Mouse (Mus musculus): ENCODE measurements around the gene Stat5b. TPM values are rescaled to one million over a fixed set of nuclear protein-coding genes. Genes with fewer than 3 reads are reported as not detected.
"Not testable (repeated sequence)": the region's sequence is repeated elsewhere in the genome, so short reads cannot be mapped to it uniquely, and the experiment has no call there.

The Stat5b gene
- total RNA-seq, 1 experiment from 2014 or later = 75.5 TPM

GRCm38 (mm10) chr11:100821605-100822220 is 28.8 kb downstream of the Stat5b start:
- ATAC-seq (replicated peaks; ENCODE audit: insufficient number of reproducible peaks, low FRiP score, low TSS enrichment, poor library complexity, severe bottlenecking) = no peak

GRCm38 (mm10) chr11:100820047-100820446 is 30.5 kb downstream of the Stat5b start:
- ATAC-seq (replicated peaks; ENCODE audit: insufficient number of reproducible peaks, low FRiP score, low TSS enrichment, poor library complexity, severe bottlenecking) = no peak

- ATAC-seq (replicated peaks; ENCODE audit: insufficient number of reproducible peaks, low FRiP score, low TSS enrichment, poor library complexity, severe bottlenecking) = no peak
Measured at GRCm38 (mm10) chr11:100819626-100820025, 30.9 kb downstream of the Stat5b start.

GRCm38 (mm10) chr11:100819048-100819447 is 31.5 kb downstream of the Stat5b start:
- ATAC-seq (replicated peaks; ENCODE audit: insufficient number of reproducible peaks, low FRiP score, low TSS enrichment, poor library complexity, severe bottlenecking) = no peak

GRCm38 (mm10) chr11:100818359-100819012 is 32.0 kb downstream of the Stat5b start:
- no peak for ATAC-seq (replicated peaks; ENCODE audit: insufficient number of reproducible peaks, low FRiP score, low TSS enrichment, poor library complexity, severe bottlenecking)

- no peak for ATAC-seq (replicated peaks; ENCODE audit: insufficient number of reproducible peaks, low FRiP score, low TSS enrichment, poor library complexity, severe bottlenecking)
Measured at GRCm38 (mm10) chr11:100817311-100817710, 33.2 kb downstream of the Stat5b start.

GRCm38 (mm10) chr11:100816801-100817200 is 33.7 kb downstream of the Stat5b start:
- no peak for ATAC-seq (replicated peaks; ENCODE audit: insufficient number of reproducible peaks, low FRiP score, low TSS enrichment, poor library complexity, severe bottlenecking)

- ATAC-seq (replicated peaks; ENCODE audit: insufficient number of reproducible peaks, low FRiP score, low TSS enrichment, poor library complexity, severe bottlenecking) = no peak
Measured at GRCm38 (mm10) chr11:100816342-100816741, 34.2 kb downstream of the Stat5b start.

- ATAC-seq (replicated peaks; ENCODE audit: insufficient number of reproducible peaks, low FRiP score, low TSS enrichment, poor library complexity, severe bottlenecking) = peak; percentile 97
Measured at GRCm38 (mm10) chr11:100814498-100814897, 36.0 kb downstream of the Stat5b start.

- ATAC-seq (replicated peaks; ENCODE audit: insufficient number of reproducible peaks, low FRiP score, low TSS enrichment, poor library complexity, severe bottlenecking) = no peak
Measured at GRCm38 (mm10) chr11:100811132-100811531, 39.4 kb downstream of the Stat5b start.

GRCm38 (mm10) chr11:100810516-100810915 is 40.0 kb downstream of the Stat5b start:
- no peak for ATAC-seq (replicated peaks; ENCODE audit: insufficient number of reproducible peaks, low FRiP score, low TSS enrichment, poor library complexity, severe bottlenecking)

GRCm38 (mm10) chr11:100806380-100807305 is 43.9 kb downstream of the Stat5b start:
- ATAC-seq (replicated peaks; ENCODE audit: insufficient number of reproducible peaks, low FRiP score, low TSS enrichment, poor library complexity, severe bottlenecking) = no peak

GRCm38 (mm10) chr11:100805535-100805934 is 45.0 kb downstream of the Stat5b start:
- no peak for ATAC-seq (replicated peaks; ENCODE audit: insufficient number of reproducible peaks, low FRiP score, low TSS enrichment, poor library complexity, severe bottlenecking)

- peak; percentile 55 for ATAC-seq (replicated peaks; ENCODE audit: insufficient number of reproducible peaks, low FRiP score, low TSS enrichment, poor library complexity, severe bottlenecking)
Measured at GRCm38 (mm10) chr11:100804409-100804808, 46.1 kb downstream of the Stat5b start.

- no peak for ATAC-seq (replicated peaks; ENCODE audit: insufficient number of reproducible peaks, low FRiP score, low TSS enrichment, poor library complexity, severe bottlenecking)
Measured at GRCm38 (mm10) chr11:100799426-100799825, 51.1 kb downstream of the Stat5b start.

GRCm38 (mm10) chr11:100796585-100796984 is 53.9 kb downstream of the Stat5b start:
- no peak for ATAC-seq (replicated peaks; ENCODE audit: insufficient number of reproducible peaks, low FRiP score, low TSS enrichment, poor library complexity, severe bottlenecking)

GRCm38 (mm10) chr11:100795386-100795785 is 55.1 kb downstream of the Stat5b start:
- ATAC-seq (replicated peaks; ENCODE audit: insufficient number of reproducible peaks, low FRiP score, low TSS enrichment, poor library complexity, severe bottlenecking) = no peak

GRCm38 (mm10) chr11:100791457-100792049 is 59.0 kb downstream of the Stat5b start:
- no peak for ATAC-seq (replicated peaks; ENCODE audit: insufficient number of reproducible peaks, low FRiP score, low TSS enrichment, poor library complexity, severe bottlenecking)

GRCm38 (mm10) chr11:100790644-100791043 is 59.9 kb downstream of the Stat5b start:
- ATAC-seq (replicated peaks; ENCODE audit: insufficient number of reproducible peaks, low FRiP score, low TSS enrichment, poor library complexity, severe bottlenecking) = not testable (repeated sequence)
